Mouse (Mus musculus) mesoderm, embryonic 11.5 days (tissue): ENCODE results near the gene Ifi203.
"Not testable (repeated sequence)": the region's sequence is repeated elsewhere in the genome, so short reads cannot be mapped to it uniquely, and the experiment has no call there.

ENCODE experiments used
- DNase-seq: peaks from one replicate; pipeline ENCODE4 v3.0.0-alpha.2; 2012; ENCODE audit warnings: low read depth, low spot score

Ifi203 gene

DNA sequence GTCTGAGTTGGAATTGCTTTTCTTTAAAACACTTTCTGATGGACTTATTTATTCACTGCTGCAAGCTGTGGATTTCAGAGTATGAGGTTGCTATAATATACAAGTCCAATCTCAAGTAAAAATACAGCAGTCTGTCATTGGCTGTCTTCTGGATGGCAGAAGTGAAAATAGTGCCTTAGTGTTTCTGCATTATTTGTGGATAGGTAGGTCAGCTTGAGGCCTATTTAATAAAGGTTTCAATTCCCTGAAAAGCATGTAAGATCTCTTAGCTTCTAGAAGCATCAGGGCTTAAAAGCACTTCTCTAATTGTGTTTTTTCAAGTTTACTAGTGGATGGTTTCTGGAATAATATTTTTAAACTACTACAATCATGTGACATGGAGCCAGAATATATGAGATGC, 52.7 kb downstream of the Ifi203 start:
- DNase-seq = not testable (repeated sequence)

DNA sequence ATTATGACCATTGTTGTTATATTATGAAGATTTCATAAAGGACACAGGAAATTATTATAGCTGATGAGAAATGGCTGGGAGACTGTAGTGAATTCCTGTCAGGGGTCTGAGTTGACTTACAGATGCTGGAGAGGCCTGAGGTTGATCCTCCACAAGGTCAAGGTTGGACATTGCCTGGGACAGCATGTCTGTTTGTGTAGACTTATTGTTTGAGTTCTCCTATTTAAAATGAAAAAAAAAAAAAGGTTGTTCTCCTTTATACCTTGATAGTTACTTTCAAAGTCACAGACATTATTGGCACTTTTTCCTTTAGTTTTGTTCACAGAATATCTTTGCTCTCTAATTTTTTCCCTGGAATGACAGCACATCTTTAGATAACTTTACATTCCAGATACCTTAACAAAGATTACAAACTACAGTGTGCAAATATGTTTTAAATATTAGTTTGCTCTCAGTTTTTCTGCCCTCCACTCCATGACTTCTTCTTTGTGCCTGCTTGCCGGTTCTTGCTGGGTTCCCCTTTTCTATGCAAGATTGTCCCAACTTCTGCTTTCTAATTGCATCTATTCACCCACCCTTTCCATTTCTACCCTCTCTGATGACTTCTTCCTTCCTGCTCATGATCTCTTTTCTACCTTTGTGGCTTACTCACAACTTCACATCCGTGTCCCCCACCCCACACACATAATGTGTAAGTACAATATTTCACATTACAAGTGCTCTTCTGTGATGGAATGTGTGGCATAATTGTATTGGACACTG, 55.3 kb downstream of the Ifi203 start:
- not testable (repeated sequence) for DNase-seq

DNA sequence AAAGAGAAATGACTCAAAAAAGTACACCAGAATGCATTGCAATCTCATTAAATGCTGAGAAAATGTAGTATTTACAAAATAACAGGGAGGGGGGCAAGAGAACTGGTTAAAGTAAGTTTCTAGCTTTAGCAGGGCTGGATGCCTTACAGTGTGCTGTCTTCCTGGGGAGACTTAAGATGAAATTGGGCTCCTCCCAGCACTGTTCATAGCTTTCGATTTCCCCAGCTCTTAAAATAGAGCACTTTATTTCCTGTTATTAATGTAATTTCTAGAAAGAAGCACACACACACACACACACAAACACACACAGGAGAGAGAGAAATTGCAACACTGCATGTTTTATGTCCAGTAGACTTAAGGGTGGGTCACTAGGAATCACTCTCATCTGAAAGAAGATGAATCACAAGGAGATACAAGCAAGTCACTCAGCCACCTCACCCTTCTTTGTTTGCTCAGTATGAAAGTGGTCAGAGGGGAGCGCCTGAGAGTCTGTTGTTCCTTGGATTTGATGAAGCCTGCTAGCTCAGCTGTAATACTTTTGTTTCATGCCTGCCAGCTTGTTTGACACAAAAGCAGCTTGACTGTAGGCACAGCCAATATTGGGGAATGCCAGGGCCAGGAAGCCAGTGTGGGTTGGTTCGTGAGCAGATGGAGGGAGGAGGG, 62.3 kb downstream of the Ifi203 start:
- DNase-seq = not testable (repeated sequence)

DNA sequence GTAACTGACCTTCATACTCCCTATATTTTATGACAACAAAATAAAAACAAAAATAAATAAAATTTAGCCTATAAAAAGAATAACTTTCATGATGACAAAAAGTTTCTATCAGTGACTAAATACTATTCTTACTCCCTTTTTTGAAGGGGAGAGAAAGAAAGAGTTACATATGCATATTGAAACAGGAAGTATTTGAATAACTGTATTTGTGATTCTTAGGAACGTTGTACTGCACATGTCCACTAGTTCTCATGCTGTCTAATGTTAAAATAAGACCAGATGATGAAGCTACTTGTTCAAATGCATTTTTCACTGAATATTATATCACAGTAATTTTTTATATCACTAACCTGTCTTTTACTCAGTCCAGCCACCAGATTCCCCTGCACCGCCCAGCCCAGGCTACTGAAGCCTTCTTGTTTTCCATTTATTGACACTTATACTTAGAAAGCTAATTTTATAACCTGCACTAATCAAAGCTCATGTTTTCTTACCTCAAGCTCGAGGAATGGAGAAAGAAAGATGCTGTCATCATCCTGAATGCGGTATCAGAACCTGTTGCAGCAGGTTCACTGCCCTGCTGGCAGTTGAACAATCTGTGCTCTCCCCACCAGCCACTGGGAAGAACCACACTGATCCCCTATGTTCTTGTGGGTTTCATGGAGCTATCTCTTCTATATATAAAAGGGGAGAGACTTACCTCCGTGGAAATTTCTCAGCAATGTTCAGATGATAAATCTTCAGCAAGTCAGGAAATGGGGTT, 63.1 kb downstream of the Ifi203 start:
- DNase-seq = not testable (repeated sequence)

DNA sequence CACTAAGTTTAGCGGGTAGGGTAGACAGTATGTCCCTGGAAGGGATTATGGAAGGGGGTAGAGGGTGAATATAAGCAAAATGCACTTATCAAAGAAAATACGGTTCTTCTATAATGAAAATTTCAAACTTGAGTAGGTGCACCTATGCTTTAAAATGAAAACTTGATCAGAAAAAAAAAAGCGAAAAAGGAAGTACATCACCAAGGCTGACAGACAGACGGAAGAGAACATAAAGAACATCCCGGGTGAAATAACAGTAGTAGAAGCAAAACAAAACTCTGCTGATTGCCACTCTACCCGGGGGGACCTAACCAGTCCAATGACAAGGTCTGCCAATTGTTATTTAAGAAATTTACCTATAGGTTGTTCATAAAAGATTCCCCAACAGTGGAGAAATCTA, 64.2 kb downstream of the Ifi203 start:
- DNase-seq = not testable (repeated sequence)

DNA sequence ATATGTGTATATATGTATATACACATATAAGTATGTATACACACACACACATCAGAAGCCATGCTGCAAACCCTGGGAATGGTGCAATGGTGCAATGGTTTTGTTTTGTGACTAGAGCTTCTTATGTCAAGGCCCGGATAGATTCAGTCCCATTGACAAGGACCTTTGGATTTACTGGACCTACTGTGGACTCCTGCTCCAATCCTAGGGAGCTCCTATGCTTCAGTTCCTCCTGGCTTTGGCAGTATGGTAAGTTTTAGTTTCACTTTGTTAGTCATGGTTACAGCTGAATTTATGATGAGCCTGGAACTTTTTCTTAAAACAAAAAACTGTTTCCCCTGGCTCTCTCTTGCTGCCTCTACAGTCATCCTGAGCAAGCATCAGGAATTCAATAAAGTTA, 65.3 kb downstream of the Ifi203 start:
- not testable (repeated sequence) for DNase-seq
